Mouse (Mus musculus) heart, adult 9 months (tissue): Measurements from ENCODE around the gene Magohb.

Experiments used
- DNase-seq, 2 experiments: peaks; one replicate each; pipeline ENCODE4 v3.0.0; 2022; ENCODE audit warnings: low spot score in 2 of 2

Gene Magohb

GRCm38 (mm10) chr6:131262009-131262408 lies 31.0 kb downstream of the Magohb start:
- no peak for DNase-seq

- no peak for DNase-seq
Measured at GRCm38 (mm10) chr6:131247206-131247605, 45.8 kb downstream of the Magohb start, which contains the start of gene Klra2. TSS of gene Klra2 (minus strand) at chr6:131247362.

- DNase-seq: no peak
Measured at GRCm38 (mm10) chr6:131245081-131245480, 48.0 kb downstream of the Magohb start.
